9 mouse cellular contexts compared by ENCODE assay signal in genomic region chr7:70346010-70346536, GRCm38 (mm10). TPM values are rescaled to one million over a fixed set of nuclear protein-coding genes. Genes with fewer than 3 reads are reported as not detected.
A peak's percentile ranks its signal among the peaks of the same experiment; 100 is the strongest.
DNase-seq lines count a peak whose midpoint lies in the region; ATAC-seq and TF ChIP-seq lines count a peak whose summit lies in the region.
"Had no signal": no experiment of that assay in that cellular context is flagged by ENCODE, and none has a peak within 500 bp of the region (broad histone marks: within the 10 kb centered on the region; RNA-seq: fewer than 3 reads in every experiment).

No protein-coding gene starts in this region.

- peak overlapping the region; percentile 36 for H3K4me3 ChIP-seq in heart, adult 2 months
- peak overlapping the region; percentile 29 for H3K4me3 ChIP-seq in intestine, postnatal 0 days (ENCODE audit: low read depth, low read length)
- H3K4me3 ChIP-seq in liver, embryonic 13.5 days (replicated peaks) = peak overlapping the region; percentile 30; the same call in 1 of the 2 replicates
- H3K4me3 ChIP-seq in neural tube, embryonic 11.5 days (ENCODE audit: low read depth, low read length) = peak overlapping the region; percentile 17
- H3K4me3 ChIP-seq: erythroblast, embryonic 14.5 days had no signal

- 0 out of 2 replicates have a peak, but pooled peaks have one; percentile 18 for TF ChIP-seq POLR2A in heart, adult 2 months (IDR thresholded peaks at IDR 0.05; ENCODE audit: insufficient read depth, low read depth, low read length)

- peak; percentile 80 for TF ChIP-seq CTCF in heart, adult 2 months (IDR thresholded peaks at IDR 0.05)
- TF ChIP-seq CTCF in intestine, postnatal 0 days (IDR thresholded peaks at IDR 0.05; ENCODE audit: low read depth) = peak; percentile 69

- no peaks in the 10 kb centered on the region for H3K79me2 ChIP-seq in heart, adult 2 months (replicated peaks; ENCODE audit: control insufficient read depth, insufficient read depth, low read length)

- H3K36me3 ChIP-seq in heart, adult 2 months (ENCODE audit: control insufficient read depth, insufficient read depth, low read length) = no peaks in the 10 kb centered on the region
- no peaks in the 10 kb centered on the region for H3K36me3 ChIP-seq in intestine, postnatal 0 days (ENCODE audit: control insufficient read depth, insufficient read depth)
- no peaks in the 10 kb centered on the region for H3K36me3 ChIP-seq in liver, embryonic 13.5 days
- no peaks in the 10 kb centered on the region for H3K36me3 ChIP-seq in neural tube, embryonic 11.5 days (ENCODE audit: control insufficient read depth, insufficient read depth, low read length)

- H3K27me3 ChIP-seq in heart, adult 2 months (ENCODE audit: control insufficient read depth, insufficient read depth, low read length) = no peaks in the 10 kb centered on the region
- H3K27me3 ChIP-seq in intestine, postnatal 0 days (replicated peaks; ENCODE audit: control insufficient read depth, insufficient read depth, low read length) = peaks cover 3% of the 10 kb centered on the region
- H3K27me3 ChIP-seq in liver, embryonic 13.5 days = peaks cover 87% of the 10 kb centered on the region
- peaks cover 2% of the 10 kb centered on the region; the same call in 1 of the 2 replicates for H3K27me3 ChIP-seq in neural tube, embryonic 11.5 days (ENCODE audit: control insufficient read depth, insufficient read depth, low read length)

- H3K9me3 ChIP-seq in intestine, postnatal 0 days (ENCODE audit: control insufficient read depth) = no peaks in the 10 kb centered on the region
- no peaks in the 10 kb centered on the region for H3K9me3 ChIP-seq in liver, embryonic 13.5 days (replicated peaks)
- H3K9me3 ChIP-seq in neural tube, embryonic 11.5 days (ENCODE audit: control insufficient read depth, low read length) = no peaks in the 10 kb centered on the region

- TF ChIP-seq EP300 in heart, adult 2 months (IDR thresholded peaks at IDR 0.05; ENCODE audit: insufficient read depth, low read depth, low read length) = peak; percentile 51; the same call in 1 of the 2 replicates

- peak overlapping the region; percentile 71 for H3K4me2 ChIP-seq in intestine, postnatal 0 days (replicated peaks; ENCODE audit: low read depth)
- H3K4me2 ChIP-seq in liver, embryonic 13.5 days = peak overlapping the region; percentile 52
- H3K4me2 ChIP-seq in neural tube, embryonic 11.5 days (ENCODE audit: low read depth) = peak overlapping the region; percentile 54

- peaks cover 2% of the 10 kb centered on the region for H3K4me1 ChIP-seq in heart, adult 2 months (ENCODE audit: control insufficient read depth, insufficient read depth, low read length)
- H3K4me1 ChIP-seq in intestine, postnatal 0 days (replicated peaks; ENCODE audit: control insufficient read depth, insufficient read depth, low read length) = no peaks in the 10 kb centered on the region; the same call in 1 of the 2 replicates
- peaks cover 5% of the 10 kb centered on the region for H3K4me1 ChIP-seq in liver, embryonic 13.5 days (replicated peaks)
- H3K4me1 ChIP-seq in neural tube, embryonic 11.5 days (ENCODE audit: control insufficient read depth, insufficient read depth, low read length) = peaks cover 47% of the 10 kb centered on the region

- H3K9ac ChIP-seq in heart, adult 2 months (ENCODE audit: low read depth, low read length) = peak overlapping the region; percentile 27
- H3K9ac ChIP-seq in intestine, postnatal 0 days (ENCODE audit: low read depth, low read length) = no peak overlapping the region; the same call in 1 of the 2 replicates
- no peak overlapping the region for H3K9ac ChIP-seq in liver, embryonic 13.5 days
- H3K9ac ChIP-seq in neural tube, embryonic 11.5 days (ENCODE audit: low read length) = peak overlapping the region; percentile 51

- intact Hi-C loops in heart, adult 2 months (cut with DNase I) = loop anchor here (1.0 to 10.0 kb wide), 6 partner anchors 17 to 1519 kb away; no protein-coding TSS in a partner anchor

- peak; percentile 59 for DNase-seq in layer of hippocampus, adult 11-12 months (ENCODE audit: low spot score)
- DNase-seq in layer of hippocampus, adult 9-10 months (ENCODE audit: low spot score) = no peak
- peak; percentile 93 for DNase-seq in embryo, embryonic 10 days (ENCODE audit: low spot score)
- peak; percentile 79 to 85 for DNase-seq in heart, adult 2 months
- DNase-seq in liver, embryonic 13.5 days = no peak
- DNase-seq in neural tube, embryonic 11.5 days (ENCODE audit: low spot score) = peak; percentile 86
- DNase-seq in frontal cortex, postnatal 36 days (ENCODE audit: low spot score in 2 of 2) = no peak

- ATAC-seq in intestine, postnatal 0 days = peak; percentile 72
- ATAC-seq in liver, embryonic 13.5 days (ENCODE audit: low read depth) = peak; percentile 40; the same call in 1 of the 2 replicates
- peak; percentile 72 for ATAC-seq in neural tube, embryonic 11.5 days (ENCODE audit: insufficient read depth, low FRiP score, low TSS enrichment)

- H3K27ac ChIP-seq in heart, adult 2 months = peak overlapping the region; percentile 60
- H3K27ac ChIP-seq in intestine, postnatal 0 days (ENCODE audit: low read depth, low read length) = no peak overlapping the region
- H3K27ac ChIP-seq in liver, embryonic 13.5 days = no peak overlapping the region
- H3K27ac ChIP-seq in neural tube, embryonic 11.5 days (ENCODE audit: low read depth, low read length) = peak overlapping the region; percentile 49

- under 1% methylated on average over 35 of the region's 35 CpGs for WGBS in heart, adult 2 months
- 6% methylated on average over 35 of the region's 35 CpGs for WGBS in intestine, postnatal 0 days
- whole genome bisulfite sequencing in liver, embryonic 13.5 days (ENCODE audit: insufficient replicate concordance) = 2% methylated on average over 35 of the region's 35 CpGs
- under 1% methylated on average over 34 of the region's 35 CpGs for WGBS in neural tube, embryonic 11.5 days

RNA-seq across cellular contexts. Expression of gene Nr2f2, which starts 20.5 kb away (rescaled TPM):
- 10 to 100 TPM; 16.4 to 18.8 TPM for total RNA-seq in heart, adult 2 months (2021)
- 22.9 and 39.3 TPM in 2 replicates for polyA plus RNA-seq in heart, adult 2 months (2012; rRNA removed)
- polyA plus RNA-seq in intestine, postnatal 0 days (2015; fragmentation: Nextera tagmentation; extraction: Ambion mirVana) = 17.9 and 19.1 TPM in 2 replicates
- polyA plus RNA-seq in liver, embryonic 13.5 days (2015; fragmentation: Nextera tagmentation; extraction: Ambion mirVana) = 10.2 and 11.9 TPM in 2 replicates
- polyA plus RNA-seq in neural tube, embryonic 11.5 days (2014; fragmentation: Nextera tagmentation; extraction: Ambion mirVana) = 88.5 and 95.9 TPM in 2 replicates
- polyA plus RNA-seq: erythroblast, embryonic 14.5 days had no signal

Comparison
In these comparisons a context has a peak if more than half of its experiments do, and no peak if none do; other contexts are left out.
1. DNase-seq: peak in layer of hippocampus, adult 11-12 months (single experiment), embryo, embryonic 10 days (single experiment), heart, adult 2 months (2 of 2) and neural tube, embryonic 11.5 days (single experiment); none in layer of hippocampus, adult 9-10 months (single experiment), liver, embryonic 13.5 days (single experiment) and frontal cortex, postnatal 36 days (0 of 2).
2. H3K27ac ChIP-seq: peak in heart, adult 2 months (single experiment) and neural tube, embryonic 11.5 days (single experiment); none in intestine, postnatal 0 days (single experiment) and liver, embryonic 13.5 days (single experiment).
3. H3K9ac ChIP-seq: peak in heart, adult 2 months (single experiment) and neural tube, embryonic 11.5 days (single experiment); none in intestine, postnatal 0 days (single experiment) and liver, embryonic 13.5 days (single experiment).
4. Peak in every context shown above with its lines, with median percentiles within 50 percentile points of each other: H3K4me3 ChIP-seq, ATAC-seq and H3K4me2 ChIP-seq.